Mouse (Mus musculus) heart, embryonic 10.5 days (tissue): Measurements from ENCODE around the gene Dynlt1c. TPM values are rescaled to one million over a fixed set of nuclear protein-coding genes. Genes with fewer than 3 reads are reported as not detected.
"Not testable (repeated sequence)": the region's sequence is repeated elsewhere in the genome, so short reads cannot be mapped to it uniquely, and the experiment has no call there.

Experiments used
- DNase-seq: peaks from one replicate; pipeline ENCODE4 v3.0.0-alpha.2; 2017; ENCODE audit warnings: low spot score
- H3K27ac ChIP-seq: fragments of 300-500 bp; sonication (generic); 2 replicates; pipeline ENCODE4 v1.5.1; 2016; ENCODE audit warnings: mild to moderate bottlenecking
- H3K27me3 ChIP-seq: fragments of 300-500 bp; sonication (generic); 2 replicates; pipeline ENCODE4 v1.6.1; 2016; ENCODE audit warnings: mild to moderate bottlenecking; ENCODE audit not compliant: poor library complexity, insufficient read depth, severe bottlenecking
- H3K36me3 ChIP-seq: fragments of 300-500 bp; sonication (generic); 2 replicates; pipeline ENCODE4 v1.6.1; 2016; ENCODE audit warnings: mild to moderate bottlenecking, moderate library complexity
- H3K4me1 ChIP-seq: fragments of 300-500 bp; sonication (generic); 2 replicates; pipeline ENCODE4 v1.6.1; 2016; ENCODE audit warnings: mild to moderate bottlenecking
- H3K4me3 ChIP-seq: fragments of 300-500 bp; sonication (generic); 2 replicates; pipeline ENCODE4 v1.5.1; 2016; ENCODE audit warnings: mild to moderate bottlenecking, moderate library complexity
- H3K9me3 ChIP-seq: fragments of 300-500 bp; sonication (generic); 2 replicates; pipeline ENCODE4 v1.6.1; 2016; ENCODE audit warnings: mild to moderate bottlenecking, moderate library complexity
- WGBS: fragments of 180-500 bp; shearing (Covaris S2); methylation state at CpG from one replicate; pipeline ENCODE4 v1.1.7; 2016; 5-methylcytosine and 5-hydroxymethylcytosine counted together
- polyA plus RNA-seq: library from polyadenylated mRNA; unstranded; fragments of >200 nt; fragmentation: Nextera tagmentation; extraction: Ambion mirVana; gene quantifications from 2 replicates; pipeline ENCODE4 v1.2.1, GENCODE M21; 2016

Gene Dynlt1c
- polyA plus RNA-seq, 1 experiment from 2014 or later, result 28.7 TPM

DNA sequence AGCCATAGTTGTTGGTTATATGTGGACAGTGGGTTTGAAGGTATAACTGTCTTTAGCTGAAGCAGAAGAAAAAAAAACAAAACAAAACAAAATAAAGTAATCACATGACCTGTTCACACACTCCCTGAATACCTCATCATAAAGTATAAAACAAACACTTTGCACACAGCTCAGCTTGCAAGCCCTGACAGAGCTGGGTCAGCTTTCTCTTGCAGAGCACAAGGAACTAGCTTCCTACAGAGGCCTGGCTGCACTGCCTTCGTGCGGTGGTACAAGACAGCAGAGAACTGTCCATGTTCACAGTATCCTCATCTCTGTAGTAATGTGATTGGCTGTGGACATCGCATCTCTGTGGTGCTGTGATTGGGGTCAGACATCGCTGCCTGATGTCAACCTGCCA lies 28.9 kb downstream of the Dynlt1c start:
- 88% methylated on average over 4 of the region's 4 CpGs for WGBS
- H3K36me3 ChIP-seq, H3K27me3 ChIP-seq, H3K4me1 ChIP-seq, H3K27ac ChIP-seq, DNase-seq, H3K4me3 ChIP-seq, H3K9me3 ChIP-seq: not testable (repeated sequence)

DNA sequence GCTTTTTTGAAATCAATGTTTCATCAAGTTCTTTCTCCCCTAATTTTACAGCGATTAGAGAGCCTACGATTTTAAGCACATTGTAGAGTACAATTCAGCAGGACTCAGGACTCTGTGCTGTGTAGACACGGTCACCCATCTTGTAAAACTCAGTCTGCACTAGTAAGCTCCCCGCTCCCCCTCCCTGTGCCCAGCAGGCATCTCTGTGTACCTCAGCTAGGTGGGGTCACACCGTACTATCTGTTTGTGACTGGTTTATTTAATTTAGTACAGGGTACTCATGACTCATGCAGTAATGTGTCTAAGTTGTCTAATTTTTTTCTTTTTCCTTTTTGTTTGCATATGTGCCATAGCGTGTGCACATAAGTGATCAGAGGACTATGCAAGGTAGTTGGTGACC lies 31.4 kb downstream of the Dynlt1c start:
- DNase-seq, H3K27ac ChIP-seq, H3K36me3 ChIP-seq, H3K9me3 ChIP-seq, H3K27me3 ChIP-seq, H3K4me1 ChIP-seq, H3K4me3 ChIP-seq: not testable (repeated sequence)
- WGBS, result 90% methylated on average over 6 of the region's 6 CpGs

DNA sequence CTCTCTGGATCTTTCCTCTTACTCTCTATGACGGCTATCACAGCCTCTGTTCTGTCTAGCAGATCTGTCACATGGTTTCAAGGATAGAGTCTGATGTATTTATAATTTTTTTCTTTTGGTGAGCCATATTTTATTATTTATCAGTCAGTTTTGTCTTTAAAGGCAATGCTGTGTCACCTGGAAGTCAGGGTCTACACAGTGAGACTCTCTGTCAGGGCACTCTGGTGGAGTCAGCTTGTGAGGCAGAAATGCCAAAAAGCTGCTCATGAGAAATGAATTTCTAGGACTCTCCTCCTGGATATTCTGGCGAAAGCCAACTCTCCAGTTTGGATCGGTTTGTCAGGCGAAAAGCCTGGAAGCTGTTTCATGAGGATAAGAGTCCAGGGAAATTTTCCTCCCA lies 34.3 kb downstream of the Dynlt1c start:
- WGBS, result 80% methylated on average over 2 of the region's 4 CpGs
- H3K36me3 ChIP-seq, DNase-seq, H3K4me1 ChIP-seq, H3K9me3 ChIP-seq, H3K4me3 ChIP-seq, H3K27ac ChIP-seq, H3K27me3 ChIP-seq: not testable (repeated sequence)

DNA sequence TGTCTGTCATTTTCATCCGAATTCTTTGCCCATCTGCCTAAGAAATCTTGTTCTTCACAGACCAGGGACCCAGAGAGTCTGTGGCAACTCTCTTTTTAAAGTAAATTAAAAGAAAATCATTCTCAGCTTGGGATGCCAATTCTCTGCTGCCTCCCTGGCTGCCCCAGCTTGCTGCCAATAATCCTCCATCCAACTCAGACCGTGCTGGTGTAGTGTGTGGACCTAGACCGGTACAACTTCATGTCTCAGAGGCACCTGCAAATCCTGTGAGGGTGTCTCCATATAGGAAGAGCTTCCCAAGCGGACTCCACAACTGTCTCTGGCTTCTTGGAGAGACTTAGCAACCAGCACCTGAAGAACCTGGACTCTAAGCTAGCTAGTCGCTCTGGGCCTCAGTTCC lies 35.4 kb downstream of the Dynlt1c start:
- WGBS, result 64% methylated on average over 5 of the region's 5 CpGs
- no peak for DNase-seq
- no peaks in the 10 kb centered on the region for H3K27me3 ChIP-seq
- H3K27ac ChIP-seq, result no peak overlapping the region
- H3K36me3 ChIP-seq, result no peaks in the 10 kb centered on the region
- H3K4me1 ChIP-seq, result no peaks in the 10 kb centered on the region
- no peak overlapping the region for H3K4me3 ChIP-seq
- 0 out of 2 replicates have a peak, but pooled peaks cover 3% of the 10 kb centered on the region for H3K9me3 ChIP-seq

DNA sequence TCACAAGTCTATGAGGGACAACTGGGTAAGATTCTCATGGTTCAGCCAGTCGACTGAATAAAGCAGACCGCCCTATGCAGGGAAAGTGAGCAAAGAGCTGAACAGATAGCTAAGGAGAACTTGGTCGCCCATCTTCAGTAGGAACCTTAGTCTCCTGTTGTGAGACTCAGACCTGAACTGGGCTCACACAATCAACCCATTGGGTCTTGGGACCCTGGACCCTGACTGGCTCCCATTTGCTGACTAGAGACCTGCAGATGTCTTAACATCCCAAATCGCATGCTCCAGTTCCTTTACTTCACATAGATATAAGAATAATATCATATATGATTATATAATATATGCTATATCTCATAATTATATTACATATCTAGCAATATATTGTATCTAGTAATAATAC lies 36.0 kb downstream of the Dynlt1c start:
- H3K36me3 ChIP-seq, H3K27ac ChIP-seq, DNase-seq, H3K27me3 ChIP-seq, H3K4me3 ChIP-seq, H3K4me1 ChIP-seq, H3K9me3 ChIP-seq: not testable (repeated sequence)
- WGBS, result 83% methylated on average over 4 of the region's 4 CpGs

DNA sequence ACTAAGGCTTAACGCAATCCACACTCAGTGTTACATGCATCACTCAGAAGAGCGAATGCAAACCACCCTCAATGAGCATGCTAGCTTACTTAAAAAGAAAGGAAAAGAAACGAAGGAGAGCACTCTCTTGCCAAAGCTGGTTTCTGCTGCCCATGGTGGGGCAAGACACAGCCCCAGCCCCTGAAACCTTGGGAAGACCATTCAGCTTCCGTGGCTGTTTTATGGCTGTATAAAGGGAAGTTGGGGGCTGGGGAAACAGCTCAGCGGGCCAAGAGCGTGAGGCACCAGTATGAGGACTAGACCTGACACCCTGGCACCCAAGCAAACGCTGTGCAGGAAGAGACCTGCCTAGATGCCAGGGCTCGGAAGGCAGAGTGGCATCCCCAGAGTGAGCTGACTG lies 37.0 kb downstream of the Dynlt1c start:
- not testable (repeated sequence) for H3K36me3 ChIP-seq, H3K4me1 ChIP-seq

DNA sequence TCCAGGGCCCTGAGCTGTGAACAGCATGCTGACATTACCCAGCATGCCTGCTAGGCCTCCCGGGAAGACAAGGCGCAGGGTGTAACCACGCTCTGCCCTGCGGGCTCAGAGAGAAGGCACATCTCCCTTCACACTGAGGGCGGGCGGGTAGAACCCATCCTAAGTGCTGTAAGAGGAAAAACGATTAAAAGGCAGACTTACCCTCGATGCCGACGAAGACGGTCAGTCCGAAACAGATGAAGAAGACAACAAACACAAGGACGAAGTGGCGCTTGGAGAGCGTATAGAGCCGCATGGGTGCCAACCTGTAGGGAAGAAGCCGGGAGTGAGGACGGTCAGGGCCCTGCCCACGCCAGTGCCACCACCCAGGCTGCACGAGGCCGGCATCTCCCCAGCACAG lies 38.0 kb downstream of the Dynlt1c start:
- 93% methylated on average over 17 of the region's 21 CpGs for WGBS
- H3K4me1 ChIP-seq, DNase-seq: not testable (repeated sequence)

More for the DNA sequence above, 37.0 kb downstream of the Dynlt1c start:
- H3K9me3 ChIP-seq, H3K27ac ChIP-seq, H3K27me3 ChIP-seq, DNase-seq, H3K4me3 ChIP-seq: not testable (repeated sequence)
- WGBS, result 82% methylated on average over 8 of the region's 8 CpGs

DNA sequence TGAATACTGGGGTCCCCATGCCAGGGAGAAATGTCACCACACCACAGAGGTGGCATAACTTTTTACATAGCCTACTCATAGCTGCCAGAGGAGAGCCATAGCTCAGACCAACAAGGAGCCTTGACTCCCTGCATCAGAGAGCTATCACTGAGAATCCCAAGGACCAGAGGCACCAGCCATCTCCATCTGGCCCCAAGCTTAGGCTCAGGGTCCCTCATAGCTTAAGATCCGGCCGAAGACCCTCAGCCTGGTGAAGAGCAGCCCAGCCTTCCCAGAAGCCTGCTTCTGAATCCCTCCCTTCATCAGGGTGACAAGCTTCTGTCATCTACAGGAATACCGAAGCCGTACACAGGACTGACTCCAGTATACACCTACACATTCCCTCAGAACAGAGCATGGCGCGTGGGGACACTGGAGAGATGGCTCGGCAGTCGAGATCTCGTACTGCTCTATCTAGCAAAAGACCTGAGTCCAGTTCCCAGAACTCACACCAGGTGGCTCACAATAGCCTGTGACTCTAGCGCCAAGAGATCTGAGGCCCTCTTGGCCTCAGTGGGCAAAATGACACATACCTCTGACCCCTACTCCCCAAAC lies 38.7 kb downstream of the Dynlt1c start:
- not testable (repeated sequence) for H3K9me3 ChIP-seq, DNase-seq, H3K4me1 ChIP-seq, H3K4me3 ChIP-seq, H3K27me3 ChIP-seq, H3K36me3 ChIP-seq, H3K27ac ChIP-seq
- WGBS, result 88% methylated on average over 10 of the region's 10 CpGs

More for the DNA sequence above, 38.0 kb downstream of the Dynlt1c start:
- not testable (repeated sequence) for H3K27ac ChIP-seq, H3K27me3 ChIP-seq, H3K4me3 ChIP-seq, H3K9me3 ChIP-seq, H3K36me3 ChIP-seq

DNA sequence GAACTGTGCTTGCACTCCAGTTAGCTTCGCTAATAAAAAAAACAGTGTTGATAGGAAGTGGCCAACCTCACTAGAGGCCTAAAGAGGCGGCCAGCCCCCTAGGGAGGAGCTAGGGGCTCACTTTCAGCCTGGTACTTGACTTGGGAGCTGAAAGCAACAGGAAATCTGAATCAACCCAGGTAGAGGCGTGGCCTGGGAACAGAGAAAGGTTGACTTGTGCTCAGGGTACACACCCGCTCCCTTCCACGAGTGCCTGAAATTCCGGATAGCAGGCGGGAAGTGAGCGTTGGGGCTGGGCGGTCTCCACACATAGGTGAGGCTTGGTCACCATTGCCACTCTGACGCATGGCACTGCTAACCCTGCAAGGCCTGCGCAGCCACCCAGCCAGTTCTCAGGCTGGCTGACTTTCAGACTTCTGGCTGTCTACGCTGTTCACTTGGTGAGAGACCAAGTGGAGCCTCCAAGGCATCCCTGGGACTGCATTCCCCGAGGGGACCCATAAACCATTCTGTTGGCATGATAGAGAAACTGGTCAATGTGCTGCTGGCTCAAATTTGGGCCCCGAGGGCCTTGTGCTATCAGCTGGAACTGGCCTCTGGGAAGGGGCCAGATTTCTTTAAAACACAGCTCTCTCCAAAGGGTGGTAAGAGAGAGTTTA lies 39.4 kb downstream of the Dynlt1c start:
- H3K27me3 ChIP-seq, H3K9me3 ChIP-seq, H3K4me1 ChIP-seq, H3K36me3 ChIP-seq, H3K27ac ChIP-seq, H3K4me3 ChIP-seq: not testable (repeated sequence)
- 73% methylated on average over 14 of the region's 14 CpGs for WGBS
- peak; percentile 63 for DNase-seq

DNA sequence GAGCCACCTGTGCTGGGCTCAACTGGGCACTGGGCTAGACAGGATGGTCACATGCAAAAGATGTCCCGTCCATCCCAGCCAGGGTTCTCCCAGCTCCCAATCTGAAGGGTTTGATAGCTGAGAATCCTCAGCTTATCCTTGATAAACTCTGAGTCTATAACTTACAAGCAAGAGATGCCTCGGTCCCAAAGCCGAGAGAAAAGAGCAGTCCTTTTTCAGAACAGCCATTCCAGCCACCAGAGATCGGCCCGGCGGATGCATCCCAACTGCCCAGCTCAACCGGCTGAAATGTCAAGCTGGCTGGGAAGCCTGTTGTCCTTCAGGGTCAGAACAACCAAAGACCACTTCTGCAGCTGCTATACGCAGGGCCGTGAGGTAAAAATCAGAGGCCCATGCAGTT lies 42.7 kb downstream of the Dynlt1c start:
- not testable (repeated sequence) for DNase-seq, H3K4me1 ChIP-seq, H3K9me3 ChIP-seq, H3K27ac ChIP-seq, H3K4me3 ChIP-seq, H3K27me3 ChIP-seq, H3K36me3 ChIP-seq
- 86% methylated on average over 9 of the region's 9 CpGs for WGBS

DNA sequence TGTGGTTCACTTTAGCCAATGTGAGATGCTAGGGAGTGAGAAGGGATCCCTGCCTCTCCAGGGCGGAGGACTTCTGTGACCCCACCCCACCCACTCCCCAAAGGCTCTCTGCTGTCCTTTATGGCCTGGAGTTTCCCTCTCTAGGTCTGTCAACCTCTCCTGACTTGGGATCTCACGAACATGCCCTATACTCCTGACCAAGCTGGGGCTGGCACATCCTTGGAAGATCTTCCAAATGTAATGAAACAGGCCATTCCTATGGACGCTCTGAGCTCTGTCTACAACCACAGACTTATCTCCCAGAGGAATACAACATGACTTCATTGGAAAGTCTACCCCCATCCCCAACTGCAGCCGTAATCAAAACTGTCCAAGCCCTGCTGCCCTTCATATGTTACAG lies 43.2 kb downstream of the Dynlt1c start:
- not testable (repeated sequence) for H3K27me3 ChIP-seq, H3K27ac ChIP-seq, DNase-seq, H3K36me3 ChIP-seq, H3K9me3 ChIP-seq, H3K4me1 ChIP-seq, H3K4me3 ChIP-seq
- WGBS, result 82% methylated on average over 4 of the region's 4 CpGs

DNA sequence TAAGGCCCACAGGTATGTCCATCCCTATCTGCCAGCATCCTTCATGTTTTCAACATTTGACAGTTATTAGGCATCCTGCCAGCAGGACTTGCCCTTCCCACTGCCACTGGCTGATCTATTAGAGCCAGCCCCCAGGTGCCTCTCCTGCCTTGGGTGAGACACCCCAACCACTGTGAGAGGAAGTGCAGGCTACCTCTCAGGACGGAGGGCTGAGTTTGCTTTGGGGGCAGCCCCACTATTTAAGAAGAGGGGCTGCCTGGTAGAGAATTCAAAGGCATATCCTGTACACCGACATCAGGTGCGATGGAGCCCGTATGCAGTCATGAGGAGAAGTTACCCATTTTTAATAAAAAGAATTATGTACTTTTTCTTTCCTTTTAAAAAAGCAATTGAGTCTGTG lies 44.2 kb downstream of the Dynlt1c start:
- not testable (repeated sequence) for H3K9me3 ChIP-seq, H3K4me3 ChIP-seq, DNase-seq, H3K27me3 ChIP-seq, H3K36me3 ChIP-seq, H3K4me1 ChIP-seq, H3K27ac ChIP-seq
- WGBS, result 89% methylated on average over 4 of the region's 4 CpGs

DNA sequence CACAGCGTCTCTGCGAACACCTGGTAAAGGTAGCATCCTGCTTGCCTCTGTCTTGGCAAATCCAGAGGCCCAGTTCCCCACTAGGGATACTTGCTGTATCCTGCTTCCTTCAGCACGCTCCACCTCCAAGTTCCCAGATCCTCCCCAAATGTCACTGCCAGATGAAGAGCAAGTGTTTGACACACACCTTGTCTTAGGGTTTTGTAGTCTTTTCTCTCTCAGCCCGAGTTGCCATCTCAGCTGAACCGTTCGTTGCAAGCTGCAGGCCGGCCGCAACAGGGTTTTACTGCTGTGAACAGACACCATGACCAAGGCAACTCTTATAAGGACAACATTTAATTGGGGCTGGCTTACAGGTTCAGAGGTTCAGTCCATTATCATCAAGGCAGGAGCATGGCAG lies 45.4 kb downstream of the Dynlt1c start:
- H3K27ac ChIP-seq, H3K9me3 ChIP-seq, H3K36me3 ChIP-seq, DNase-seq, H3K27me3 ChIP-seq, H3K4me1 ChIP-seq, H3K4me3 ChIP-seq: not testable (repeated sequence)
- 95% methylated on average over 8 of the region's 8 CpGs for WGBS

DNA sequence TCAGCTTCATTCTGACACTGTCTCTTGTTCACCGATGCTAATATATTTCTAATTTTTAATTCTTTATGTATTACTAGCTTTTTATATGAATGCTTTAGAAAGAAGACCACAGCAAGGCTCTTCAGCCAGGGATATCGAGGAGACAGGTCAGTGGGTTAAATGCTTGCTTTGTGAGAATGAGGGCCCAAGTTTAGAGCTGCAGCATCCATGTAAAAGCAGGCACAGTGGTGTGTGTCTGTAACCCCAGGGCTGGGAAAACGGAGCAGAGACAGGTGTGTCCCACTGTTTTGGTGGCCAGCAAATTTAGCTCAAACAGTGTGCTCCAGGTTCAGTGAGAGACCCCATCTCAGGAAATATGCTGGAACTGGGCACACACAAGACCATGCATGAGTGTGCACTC lies 46.0 kb downstream of the Dynlt1c start:
- H3K4me3 ChIP-seq, DNase-seq, H3K9me3 ChIP-seq, H3K27ac ChIP-seq, H3K27me3 ChIP-seq, H3K4me1 ChIP-seq, H3K36me3 ChIP-seq: not testable (repeated sequence)
- WGBS, result 95% methylated on average over 3 of the region's 3 CpGs
